Mouse (Mus musculus) adrenal gland, postnatal 0 days (tissue): Measurements from ENCODE around the gene Rufy2. TPM values are rescaled to one million over a fixed set of nuclear protein-coding genes. Genes with fewer than 3 reads are reported as not detected.

Experiments used
- polyA plus RNA-seq: library from polyadenylated mRNA; unstranded; fragments of >200 nt; fragmentation: Nextera tagmentation; extraction: Ambion mirVana; gene quantifications from 2 replicates; pipeline ENCODE4 v1.2.1, GENCODE M21; 2015

Rufy2 gene
- polyA plus RNA-seq = 22.6 and 24.4 TPM in 2 replicates

GRCm38 (mm10) chr10:62980039-62980954, at the start of gene Rufy2:
Gene Rufy2 (plus strand): TSS chr10:62980223.

GRCm38 (mm10) chr10:62946738-62947471, 33.1 kb upstream of the Rufy2 start, which contains the start of gene Dna2:
Gene Dna2 (plus strand): TSS chr10:62947026.

GRCm38 (mm10) chr10:63023749-63024579, 43.9 kb downstream of the Rufy2 start, which contains the start of the genes Hnrnph3 and Pbld2:
Gene Hnrnph3 (minus strand): TSS chr10:63024217.
Gene Pbld2 (plus strand): TSS chr10:63024315.

DNA sequence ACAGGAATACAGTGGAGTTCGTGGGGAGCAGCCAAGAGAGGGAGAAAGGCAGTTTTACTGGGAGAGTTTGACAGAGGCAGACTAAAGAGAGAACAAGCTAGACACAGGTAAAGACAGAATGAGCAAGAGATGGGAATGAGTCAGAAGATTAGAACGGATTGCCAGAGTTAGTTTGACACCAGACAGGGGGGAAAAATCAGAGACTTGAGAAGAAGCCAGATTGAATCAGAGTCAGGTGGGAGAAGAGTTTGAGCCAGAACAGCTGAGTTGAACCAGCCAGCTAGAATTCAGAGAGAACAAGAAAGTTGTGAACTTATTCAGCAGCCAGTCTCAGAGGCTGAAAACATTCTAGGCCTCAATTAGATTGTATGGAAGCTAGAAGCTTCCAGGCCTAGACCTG, 79.8 kb downstream of the Rufy2 start, which contains the start of gene Pbld1:
Pbld1 (plus strand) TSS at position 301 of the 400 bp plus-strand sequence.

Other genes with a start within 250 kb of the Rufy2 start
- 41.5 and 60.8 TPM in 2 replicates for gene Ccar1, start 187.9 kb upstream of the Rufy2 start, polyA plus RNA-seq
- gene Tet1, start 71.2 kb upstream of the Rufy2 start, polyA plus RNA-seq = 12.7 and 12.8 TPM in 2 replicates
- gene Slc25a16, start 59.6 kb upstream of the Rufy2 start, polyA plus RNA-seq = 9.4 and 25.4 TPM in 2 replicates
- 4.0 and 5.0 TPM in 2 replicates for gene Dna2, start 33.2 kb upstream of the Rufy2 start, polyA plus RNA-seq
- 37.8 and 49.7 TPM in 2 replicates for gene Hnrnph3, start 44.0 kb downstream of the Rufy2 start, polyA plus RNA-seq
- gene Pbld2, start 44.1 kb downstream of the Rufy2 start, polyA plus RNA-seq = 3.2 and 4.1 TPM in 2 replicates
- 3.2 and 3.8 TPM in 2 replicates for gene Pbld1, start 79.9 kb downstream of the Rufy2 start, polyA plus RNA-seq
- 0.08 TPM in 1 of 2 replicates, not detected in the other for gene Atoh7, start 119.4 kb downstream of the Rufy2 start, polyA plus RNA-seq
- gene Mypn, start 223.7 kb downstream of the Rufy2 start, polyA plus RNA-seq = 0.18 TPM in 1 of 2 replicates, not detected in the other